Mouse (Mus musculus) heart, adult 11 months (tissue): ENCODE results near the gene Trim2.

Source experiments
- DNase-seq: peaks from one replicate; pipeline ENCODE4 v3.0.0; 2022

Gene Trim2

DNA sequence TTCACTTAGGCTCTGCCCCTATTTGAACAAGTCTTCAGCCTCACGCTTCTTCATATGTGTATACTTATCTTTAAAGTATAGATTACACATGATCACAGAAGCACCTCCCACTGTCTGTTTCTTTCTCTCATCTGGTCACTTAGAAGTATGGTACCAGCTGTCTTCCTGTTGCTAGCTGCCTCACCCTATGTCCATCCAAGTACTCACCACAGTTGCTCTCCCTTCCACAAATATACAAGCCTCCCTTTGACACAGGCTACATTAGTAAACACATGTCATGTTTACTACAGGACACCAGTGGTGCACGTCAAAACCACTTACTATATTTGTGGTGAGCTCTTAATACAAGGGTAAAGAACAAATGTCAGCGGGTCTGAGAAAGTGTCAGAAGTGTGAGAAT is 175.3 kb downstream of the Trim2 start:
- DNase-seq, result no peak

DNA sequence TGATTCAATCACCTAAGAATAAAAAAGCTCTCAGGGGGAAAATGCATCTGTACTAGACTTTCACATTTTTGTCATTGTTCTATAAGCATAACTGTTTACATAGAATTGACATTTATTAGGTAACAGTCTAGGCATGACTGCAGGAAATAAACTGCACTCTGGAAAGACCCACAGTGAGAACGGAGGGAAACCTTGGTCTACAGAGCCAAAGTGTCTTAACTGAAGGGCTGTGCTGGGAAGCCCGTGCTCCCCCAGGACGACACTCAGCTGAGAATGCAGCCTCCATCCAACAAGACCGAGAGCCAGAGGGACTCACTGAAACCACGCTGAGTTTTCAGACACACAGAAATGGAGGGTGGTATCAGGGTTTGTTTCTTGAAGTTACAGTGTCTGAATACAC is 175.9 kb downstream of the Trim2 start:
- no peak for DNase-seq

DNA sequence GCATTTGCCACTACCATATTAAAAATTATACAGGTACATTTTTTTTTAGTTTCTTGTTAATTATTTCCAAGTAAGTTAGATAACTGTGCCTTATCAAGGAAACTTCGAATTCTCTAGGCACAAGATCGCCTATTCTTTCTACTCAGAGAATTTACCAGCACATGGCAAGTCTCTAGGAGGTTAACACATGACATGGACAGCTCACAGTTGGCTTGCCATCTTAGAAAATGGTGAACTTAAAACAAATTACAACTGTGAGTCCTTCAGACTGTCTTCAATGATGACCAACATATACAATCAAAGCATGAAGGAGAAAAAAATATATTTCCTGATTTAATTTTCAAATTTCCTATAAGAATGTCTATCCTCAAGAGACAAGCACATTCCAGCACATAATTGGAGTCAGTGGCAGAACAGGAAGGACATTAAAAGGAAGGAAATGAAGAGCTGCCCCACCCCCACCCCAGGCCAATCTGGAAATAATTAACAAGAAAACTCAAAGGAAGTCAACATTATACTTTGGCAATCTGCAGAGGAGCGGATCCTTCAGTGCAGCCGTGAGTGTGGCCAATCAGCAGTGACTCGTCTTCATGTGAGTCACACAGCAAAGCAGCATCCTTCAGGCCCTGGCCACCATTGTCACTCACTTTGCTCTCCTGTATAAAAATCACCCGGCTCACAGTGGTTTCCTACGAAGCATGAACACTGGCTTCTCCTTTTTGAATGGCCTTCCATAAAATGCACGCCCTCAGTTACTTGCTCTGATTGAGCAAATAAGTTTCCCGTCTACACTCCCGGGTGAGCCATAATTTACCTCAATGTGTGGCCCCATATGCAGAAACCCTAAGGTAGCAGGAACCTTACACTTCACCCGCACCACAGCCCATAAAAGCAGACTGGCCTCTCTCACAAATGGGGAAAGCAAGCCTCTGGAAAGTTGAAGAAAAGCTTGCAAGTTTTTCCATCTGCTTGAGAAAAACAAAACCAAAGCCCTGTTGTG is 177.5 kb downstream of the Trim2 start:
- peak; percentile 89 for DNase-seq

DNA sequence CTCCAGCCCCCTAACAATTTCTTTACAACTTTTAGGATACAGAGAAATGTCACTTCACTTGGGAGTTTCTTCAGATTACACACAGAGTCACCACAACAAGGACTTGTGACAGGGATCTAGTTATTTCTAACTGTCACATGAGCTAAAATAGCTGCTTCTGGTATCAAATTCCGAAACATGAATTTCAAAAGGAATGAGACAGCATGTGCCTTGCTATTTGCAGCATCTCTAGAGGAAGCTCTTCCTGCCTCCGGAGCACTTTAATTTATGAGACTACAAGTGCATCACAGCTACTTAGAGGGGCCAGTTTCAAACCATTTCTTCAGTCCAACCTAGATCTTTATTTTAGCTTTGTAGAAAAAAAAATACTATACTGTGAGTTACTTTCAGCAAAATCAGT is 179.2 kb downstream of the Trim2 start:
- no peak for DNase-seq

DNA sequence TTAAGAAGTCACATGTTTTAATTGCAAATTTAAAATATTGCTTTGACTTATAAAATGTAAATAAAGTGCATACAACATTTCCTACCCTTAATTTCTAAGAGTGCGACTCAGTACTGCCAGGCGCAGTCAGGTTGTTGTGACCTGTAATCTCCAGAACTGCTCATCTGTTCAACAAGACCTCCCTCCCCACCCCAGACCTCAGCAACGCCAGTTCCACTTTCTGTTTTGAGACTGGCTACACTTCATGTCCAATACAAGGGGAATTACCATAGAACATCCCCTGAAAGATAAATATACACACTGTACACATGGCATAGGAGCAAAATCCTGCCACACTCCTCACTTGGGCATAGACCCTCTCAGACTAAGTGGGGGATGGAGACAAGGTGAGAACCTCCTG is 180.0 kb downstream of the Trim2 start:
- no peak for DNase-seq

DNA sequence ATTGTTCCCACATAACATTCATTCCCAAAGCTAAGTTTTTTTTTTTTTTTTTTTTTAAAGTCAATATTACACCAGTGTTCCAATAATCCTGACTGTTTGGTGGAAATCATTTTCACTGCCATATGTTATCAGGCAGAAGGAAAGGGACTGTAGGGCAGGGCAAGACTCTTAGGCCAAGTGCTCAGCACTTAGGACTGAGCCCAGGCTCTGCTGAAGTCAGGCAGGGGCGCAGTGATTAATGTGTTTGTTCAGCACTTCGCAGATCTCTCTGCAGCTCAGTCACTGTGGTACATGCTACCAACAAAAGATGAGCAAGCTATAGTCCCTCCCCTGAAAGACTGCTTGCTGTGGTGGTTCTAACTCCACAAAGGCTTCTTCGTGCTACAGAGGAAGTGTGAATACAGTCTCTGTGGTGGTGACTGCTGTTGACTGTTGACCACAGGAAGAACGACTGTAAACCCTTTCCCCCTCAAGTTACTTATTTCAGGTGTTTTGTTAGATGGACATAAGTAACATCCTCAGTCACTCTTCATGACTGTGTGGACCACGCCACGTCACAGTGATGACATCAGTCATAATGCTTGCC is 180.9 kb downstream of the Trim2 start:
- DNase-seq, result no peak

DNA sequence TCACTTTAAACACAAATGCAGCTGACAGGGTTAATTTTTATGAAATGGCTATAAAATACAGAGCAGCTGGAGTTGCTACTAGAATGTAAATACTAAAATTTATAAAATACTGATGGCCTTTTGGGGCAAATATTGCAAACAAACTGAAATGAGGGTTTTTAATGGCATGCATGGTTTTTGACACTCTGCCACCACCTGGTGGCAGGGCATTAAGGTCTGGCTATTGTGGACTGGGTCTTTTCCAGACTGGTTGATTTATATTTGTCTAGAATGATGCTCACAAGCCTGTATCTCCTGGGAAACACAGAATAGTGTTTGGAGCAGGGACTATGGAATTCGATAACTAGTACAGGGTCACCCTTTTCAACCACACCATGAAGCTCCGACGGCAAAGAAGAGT is 183.2 kb downstream of the Trim2 start:
- no peak for DNase-seq

DNA sequence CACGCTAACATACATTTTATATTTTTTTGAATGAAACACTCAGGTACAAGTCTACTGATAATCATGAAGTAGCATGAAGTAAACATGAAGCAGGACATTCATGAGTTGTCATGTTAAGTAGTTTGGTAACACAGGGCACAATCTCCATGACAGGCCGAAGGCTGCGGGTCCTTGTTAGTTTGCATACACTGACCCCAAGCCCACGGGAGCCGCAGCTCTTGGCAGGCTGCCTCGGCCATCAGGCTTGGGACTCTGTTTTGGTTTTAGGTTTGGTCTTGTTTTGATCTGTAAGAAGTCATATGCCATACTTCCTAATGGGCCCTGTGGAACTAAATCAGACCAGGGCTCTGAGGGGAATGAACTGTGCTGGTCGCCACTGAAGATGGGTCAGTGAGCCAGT is 188.0 kb downstream of the Trim2 start:
- DNase-seq, result no peak

DNA sequence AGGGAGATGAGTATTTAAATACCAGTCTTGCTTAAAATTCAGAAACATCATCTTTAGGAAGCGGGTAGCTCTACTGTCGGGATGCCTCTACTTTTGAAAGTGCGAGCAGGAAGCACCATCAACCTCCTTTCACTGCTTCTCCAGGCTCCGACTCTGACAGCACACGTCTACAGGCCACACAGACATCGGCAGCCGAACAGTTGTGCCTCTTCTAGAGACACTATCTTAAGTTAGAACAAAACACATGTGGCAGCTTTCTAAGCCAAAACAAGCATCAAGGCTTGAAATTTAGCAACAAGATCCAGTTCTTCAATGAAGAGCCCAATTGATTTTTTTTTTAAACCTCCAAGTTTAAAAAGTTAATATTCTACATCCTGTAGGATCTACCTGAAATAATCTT is 188.5 kb downstream of the Trim2 start:
- no peak for DNase-seq
